In the genomic region with DNA sequence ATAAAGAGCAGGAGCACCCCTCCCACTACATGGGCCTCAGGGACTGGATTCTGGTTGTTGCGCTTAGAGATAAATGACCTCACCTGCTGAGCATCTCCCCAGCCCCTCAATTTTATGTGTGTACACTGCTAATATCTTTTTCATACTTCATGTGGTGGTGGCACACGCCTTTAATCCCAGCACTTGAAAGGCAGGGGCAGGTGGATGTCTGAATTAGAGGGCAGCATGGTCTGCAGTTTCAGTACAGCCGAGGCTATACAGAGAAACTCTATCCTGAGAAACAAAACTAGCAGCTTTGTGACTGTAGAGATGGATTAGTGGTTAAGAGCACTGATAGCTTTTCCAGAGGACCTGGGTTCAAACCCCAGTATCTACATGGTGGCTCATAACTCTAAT, we compare ENCODE assay signal across 15 mouse cellular contexts.
"Had no signal": no experiment of that assay in that cellular context is flagged by ENCODE, and none has a peak within 500 bp of the region (broad histone marks: within the 10 kb centered on the region; RNA-seq: fewer than 3 reads in every experiment).

No protein-coding gene starts in this region.

- H3K27me3 ChIP-seq: midbrain, embryonic 12.5 days; neural tube, embryonic 15.5 days had no signal

- DNase-seq: kidney, adult 9 months; kidney, postnatal 10 days; kidney, postnatal 4 days; liver, embryonic 13.5 days; lung, adult 2 months; lung, postnatal 36 days; right cerebral cortex, adult 18-20 months; right cerebral cortex, postnatal 25 days; thymus, postnatal 36 days had no signal

- H3K9ac ChIP-seq: liver, embryonic 13.5 days; midbrain, embryonic 12.5 days; neural tube, embryonic 15.5 days had no signal

- H3K4me1 ChIP-seq: midbrain, embryonic 12.5 days; neural tube, embryonic 15.5 days had no signal

- H3K27ac ChIP-seq: left cerebral cortex, adult 2 months; liver, embryonic 13.5 days; midbrain, embryonic 12.5 days; neural tube, embryonic 15.5 days had no signal

- H3K4me2 ChIP-seq: liver, embryonic 13.5 days; midbrain, embryonic 12.5 days; neural tube, embryonic 15.5 days had no signal

- H3K9me3 ChIP-seq: liver, embryonic 13.5 days; midbrain, embryonic 12.5 days; neural tube, embryonic 15.5 days had no signal

- H3K4me3 ChIP-seq: left cerebral cortex, adult 2 months; liver, embryonic 13.5 days; midbrain, embryonic 12.5 days; neural tube, embryonic 15.5 days had no signal

- ATAC-seq: inflammation-experienced regulatory T-cells, adult 6 months; intestine, postnatal 0 days; lung, postnatal 0 days had no signal
